Mouse (Mus musculus) neural tube, embryonic 11.5 days (tissue): ENCODE data around the gene Dnajc5g. TPM values are rescaled to one million over a fixed set of nuclear protein-coding genes. Genes with fewer than 3 reads are reported as not detected.
A peak's percentile ranks its signal among the peaks of the same experiment; 100 is the strongest.

Experiments used
- ATAC-seq: fragments of 200-750 bp; cut with Nextera tagmentation; 2 replicates; pipeline ENCODE4 v1.8.0; 2017; ENCODE audit warnings: moderate number of reproducible peaks, mild to moderate bottlenecking, moderate TSS enrichment, moderate library complexity; ENCODE audit not compliant: insufficient read depth, low FRiP score, low TSS enrichment
- DNase-seq: peaks from one replicate; pipeline ENCODE4 v3.0.0-alpha.2; 2015; ENCODE audit warnings: low spot score
- H3K27ac ChIP-seq: fragments of 300-500 bp; sonication (generic); 2 replicates; pipeline ENCODE4 v1.5.1; 2014; ENCODE audit warnings: low read depth, mild to moderate bottlenecking, low read length
- H3K27me3 ChIP-seq: fragments of 300-500 bp; sonication (generic); 2 replicates; pipeline ENCODE4 v1.6.1; 2014; ENCODE audit warnings: mild to moderate bottlenecking, low read length, mixed read lengths; ENCODE audit not compliant: control insufficient read depth, insufficient read depth
- H3K36me3 ChIP-seq: fragments of 300-500 bp; sonication (generic); 2 replicates; pipeline ENCODE4 v1.6.1; 2014; ENCODE audit warnings: mild to moderate bottlenecking, low read length, moderate library complexity, mixed read lengths; ENCODE audit not compliant: control insufficient read depth, insufficient read depth
- H3K4me1 ChIP-seq: fragments of 300-500 bp; sonication (generic); 2 replicates; pipeline ENCODE4 v1.6.1; 2014; ENCODE audit warnings: low read length, mixed read lengths; ENCODE audit not compliant: control insufficient read depth, insufficient read depth
- H3K4me2 ChIP-seq: fragments of 300-500 bp; sonication (generic); 2 replicates; pipeline ENCODE4 v1.6.1; 2014; ENCODE audit warnings: low read depth, mild to moderate bottlenecking, moderate library complexity
- H3K4me3 ChIP-seq: fragments of 300-500 bp; sonication (generic); 2 replicates; pipeline ENCODE4 v1.5.1; 2014; ENCODE audit warnings: low read depth, low read length
- H3K9ac ChIP-seq: fragments of 300-500 bp; sonication (generic); 2 replicates; pipeline ENCODE4 v1.6.1; 2014; ENCODE audit warnings: mild to moderate bottlenecking, low read length
- H3K9me3 ChIP-seq: fragments of 300-500 bp; sonication (generic); 2 replicates; pipeline ENCODE4 v1.6.1; 2016; ENCODE audit warnings: low read length; ENCODE audit not compliant: control insufficient read depth
- WGBS: fragments of 180-500 bp; shearing (Covaris S2); extraction: QIAGEN DNeasy Blood & Tissue Kit; methylation state at CpG from one replicate; pipeline ENCODE4 v1.1.7; 2014; 5-methylcytosine and 5-hydroxymethylcytosine counted together
- polyA plus RNA-seq: library from polyadenylated mRNA; unstranded; fragments of >200 nt; fragmentation: Nextera tagmentation; extraction: Ambion mirVana; gene quantifications from 2 replicates; pipeline ENCODE4 v1.2.1, GENCODE M21; 2014

The Dnajc5g gene
- polyA plus RNA-seq = not detected in 2 replicates

DNA sequence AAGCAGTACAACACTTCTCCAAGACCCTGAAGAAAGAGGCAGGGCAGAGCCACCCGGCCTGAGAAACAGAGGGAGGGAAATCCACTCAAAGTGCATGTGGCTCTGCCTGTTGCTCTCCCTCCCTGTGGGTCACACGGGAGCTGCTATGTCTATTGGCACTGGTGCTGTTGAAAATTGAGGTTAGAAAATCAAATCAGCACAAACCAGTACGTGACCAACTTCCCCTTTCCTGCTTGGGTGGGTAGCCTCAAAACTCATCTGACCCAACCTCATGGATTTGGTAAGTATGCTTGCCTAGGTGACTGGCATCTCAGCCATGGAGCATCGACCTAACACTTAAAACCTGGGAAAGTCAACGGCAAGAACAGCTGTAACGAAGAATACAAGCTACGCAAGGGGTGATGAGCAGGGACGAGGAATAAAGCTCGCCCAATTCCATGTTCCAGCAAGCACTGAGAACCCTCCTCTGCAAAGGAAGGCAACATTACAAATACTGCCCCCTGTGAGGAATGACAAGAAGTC lies at the start of gene Dnajc5g:
Gene Dnajc5g (plus strand): TSS at position 472 of the 522 bp plus-strand sequence.
- Histone ChIP-seq H3K9me3 (no peaks in the 10 kb centered on the region), H3K27me3 (no peaks in the 10 kb centered on the region), H3K36me3 (no peaks in the 10 kb centered on the region), H3K9ac (no peak within 1 kb of the TSS), H3K27ac (no peak within 1 kb of the TSS), H3K4me3 (no peak within 1 kb of the TSS), H3K4me1 (no peaks in the 10 kb centered on the region), H3K4me2 (no peak within 1 kb of the TSS)
- 86% methylated on average over 9 of the region's 9 CpGs for WGBS
- no peak for DNase-seq
- ATAC-seq = no peak

DNA sequence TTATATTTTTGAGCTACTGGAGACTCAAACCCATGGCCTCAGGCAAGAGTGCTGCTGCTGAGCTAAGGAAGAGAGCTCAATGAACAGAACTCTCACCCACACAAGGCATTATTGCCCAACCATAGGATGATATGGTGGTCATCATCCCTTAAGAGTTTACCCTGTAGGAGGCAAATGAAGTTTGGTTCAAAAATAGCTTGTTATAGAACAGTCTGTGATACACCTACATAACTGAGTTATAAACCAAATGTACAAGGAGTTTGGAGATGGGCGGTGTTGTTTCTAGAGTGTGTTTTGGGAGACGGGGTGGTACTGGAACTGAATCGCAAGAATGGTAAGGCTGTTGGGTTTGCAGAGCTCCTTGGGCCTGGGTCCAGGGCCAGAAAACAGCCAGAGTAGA lies 36.3 kb upstream of the Dnajc5g start:
- Histone ChIP-seq H3K4me3 (no peak overlapping the region), H3K4me2 (no peak overlapping the region), H3K27ac (no peak overlapping the region), H3K9me3 (no peaks in the 10 kb centered on the region), H3K9ac (no peak overlapping the region), H3K36me3 (peaks cover 50% of the 10 kb centered on the region), H3K4me1 (no peaks in the 10 kb centered on the region), H3K27me3 (no peaks in the 10 kb centered on the region)
- no peak for DNase-seq
- no peak for ATAC-seq
- 98% methylated on average over 3 of the region's 3 CpGs for WGBS

DNA sequence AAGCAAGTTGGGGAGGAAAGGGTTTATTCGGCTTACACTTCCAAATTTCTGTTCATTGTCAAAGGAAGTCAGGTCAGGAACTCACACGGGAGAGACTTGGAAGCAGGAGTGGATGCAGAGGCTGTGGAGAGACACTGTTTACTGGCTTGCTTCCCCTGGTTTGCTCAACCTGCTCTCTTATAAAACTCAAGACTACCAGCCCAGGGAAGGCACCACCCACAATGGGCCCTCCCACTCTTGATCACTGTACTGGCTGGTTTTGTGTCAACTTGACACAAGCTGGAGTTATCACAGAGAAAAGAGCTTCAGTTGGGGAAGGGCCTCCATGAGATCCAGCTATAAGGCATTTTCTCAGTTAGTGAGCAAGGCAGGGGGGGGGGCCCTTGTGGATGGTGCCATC lies 35.0 kb upstream of the Dnajc5g start:
- Histone ChIP-seq H3K27me3 (no peaks in the 10 kb centered on the region), H3K9me3 (no peaks in the 10 kb centered on the region), H3K4me2 (no peak overlapping the region), H3K27ac (no peak overlapping the region), H3K36me3 (peaks cover 57% of the 10 kb centered on the region), H3K9ac (no peak overlapping the region), H3K4me1 (no peaks in the 10 kb centered on the region), H3K4me3 (no peak overlapping the region)
- ATAC-seq (no peak), DNase-seq (no peak)
- WGBS = 90% methylated on average over 2 of the region's 2 CpGs

DNA sequence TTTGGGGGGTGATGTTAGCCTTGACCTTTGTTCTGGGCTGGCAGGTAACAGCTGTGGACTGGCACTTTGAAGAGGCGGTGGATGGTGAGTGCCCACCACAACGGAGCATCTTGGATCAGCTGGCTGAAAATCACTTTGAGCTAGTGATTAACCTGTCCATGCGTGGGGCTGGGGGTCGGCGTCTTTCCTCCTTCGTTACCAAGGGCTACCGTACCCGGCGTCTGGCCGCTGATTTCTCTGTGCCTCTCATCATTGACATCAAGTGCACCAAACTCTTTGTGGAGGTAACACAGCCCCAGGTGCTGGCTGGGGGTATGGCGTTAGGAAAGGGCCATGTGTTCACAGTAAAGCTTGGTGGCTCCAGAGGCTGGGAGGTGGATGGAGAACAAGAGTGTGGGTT lies 34.3 kb upstream of the Dnajc5g start:
- Histone ChIP-seq H3K36me3 (peaks cover 60% of the 10 kb centered on the region), H3K27ac (no peak overlapping the region), H3K4me3 (no peak overlapping the region), H3K4me2 (no peak overlapping the region), H3K4me1 (no peaks in the 10 kb centered on the region), H3K9ac (no peak overlapping the region), H3K9me3 (no peaks in the 10 kb centered on the region), H3K27me3 (no peaks in the 10 kb centered on the region)
- WGBS = 94% methylated on average over 11 of the region's 11 CpGs
- ATAC-seq = no peak
- no peak for DNase-seq

DNA sequence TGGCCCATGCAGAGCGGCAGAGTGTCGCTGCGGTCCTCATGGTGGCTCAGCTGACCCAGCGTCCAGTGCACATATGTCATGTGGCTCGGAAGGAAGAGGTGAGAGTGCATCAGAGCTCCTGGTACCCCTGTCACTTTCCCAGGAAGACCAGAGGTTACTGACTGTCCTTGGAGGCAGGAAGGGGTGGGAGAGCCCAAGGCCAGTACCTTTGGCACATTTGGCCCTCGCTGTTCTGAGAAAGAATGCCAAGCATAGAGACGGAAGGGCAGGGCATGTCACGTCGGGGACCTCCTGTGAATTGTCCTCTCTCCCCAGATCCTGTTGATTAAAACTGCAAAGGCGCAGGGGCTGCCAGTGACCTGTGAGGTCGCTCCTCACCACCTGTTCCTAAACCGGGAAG lies 32.9 kb upstream of the Dnajc5g start:
- Histone ChIP-seq H3K9me3 (no peaks in the 10 kb centered on the region), H3K36me3 (peaks cover 62% of the 10 kb centered on the region)
- 94% methylated on average over 12 of the region's 12 CpGs for WGBS

DNA sequence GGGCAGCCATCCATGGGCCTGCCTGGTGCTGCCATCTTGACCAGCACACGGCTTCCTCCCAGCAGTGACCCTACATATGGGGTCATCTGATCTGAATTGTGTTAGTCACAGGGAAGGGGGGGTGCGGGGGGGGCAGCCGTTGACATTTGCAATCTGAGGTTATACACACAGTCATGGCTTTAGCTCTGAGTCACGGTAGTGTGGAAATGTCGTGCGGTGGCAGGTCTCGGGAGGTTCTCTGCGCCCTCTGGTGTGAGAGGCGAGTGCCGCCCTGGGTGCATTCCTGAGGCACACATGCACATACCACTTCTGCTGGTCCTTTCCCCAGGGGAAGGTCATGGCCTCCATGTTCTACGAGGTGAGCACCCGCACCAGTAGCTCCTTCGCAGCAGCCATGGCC lies 29.7 kb upstream of the Dnajc5g start:
- ATAC-seq (no peak), DNase-seq (no peak)
- no peaks in the 10 kb centered on the region for H3K4me1 ChIP-seq
- H3K36me3 ChIP-seq = peaks cover 43% of the 10 kb centered on the region
- H3K4me3 ChIP-seq = no peak overlapping the region
- H3K9me3 ChIP-seq = no peaks in the 10 kb centered on the region
- H3K4me2 ChIP-seq = no peak overlapping the region
- no peak overlapping the region for H3K27ac ChIP-seq
- 89% methylated on average over 13 of the region's 13 CpGs for WGBS
- no peak overlapping the region for H3K9ac ChIP-seq
- H3K27me3 ChIP-seq = no peaks in the 10 kb centered on the region

More for the DNA sequence above, 32.9 kb upstream of the Dnajc5g start:
- H3K27me3 ChIP-seq = no peaks in the 10 kb centered on the region
- H3K27ac ChIP-seq = no peak overlapping the region
- no peak overlapping the region for H3K4me2 ChIP-seq
- H3K4me1 ChIP-seq = no peaks in the 10 kb centered on the region
- H3K4me3 ChIP-seq = no peak overlapping the region
- ATAC-seq (no peak), DNase-seq (no peak)
- no peak overlapping the region for H3K9ac ChIP-seq

DNA sequence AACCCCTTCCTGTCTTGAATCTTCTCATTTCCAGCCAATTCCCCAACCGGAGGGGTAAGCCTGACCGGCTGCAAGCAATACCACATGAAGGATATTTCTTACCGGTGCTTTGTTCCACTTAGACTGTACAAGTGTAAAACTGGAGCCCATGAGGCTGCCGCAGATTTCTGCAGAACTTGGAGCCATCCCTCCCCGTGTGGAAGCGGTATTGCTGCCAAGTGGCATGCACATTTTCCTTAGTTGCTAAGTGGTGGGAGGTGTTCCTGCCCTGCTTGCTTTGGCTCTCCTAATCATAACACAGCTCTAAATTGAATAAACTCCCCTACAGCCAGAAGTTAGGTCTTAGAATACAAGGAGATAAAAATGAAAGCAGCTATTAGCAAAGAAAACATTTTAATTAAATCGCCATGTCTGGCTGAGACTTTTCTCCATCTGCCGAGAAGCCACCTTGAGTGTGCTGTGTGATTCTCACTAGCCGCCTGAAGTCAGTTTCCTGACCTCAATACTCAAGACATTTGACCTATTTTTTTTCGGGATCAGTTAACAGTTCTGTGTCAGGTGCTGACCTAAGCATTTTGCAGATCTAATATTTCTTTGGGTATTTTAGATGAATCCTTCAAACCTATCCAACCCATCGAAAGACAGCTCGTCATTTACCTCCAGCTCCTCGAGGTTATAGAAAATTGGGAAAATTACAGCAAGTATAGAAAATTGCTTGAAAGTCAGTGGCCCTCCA lies 25.9 kb upstream of the Dnajc5g start:
- no peak overlapping the region for H3K4me2 ChIP-seq
- no peaks in the 10 kb centered on the region for H3K4me1 ChIP-seq
- peaks cover 19% of the 10 kb centered on the region for H3K36me3 ChIP-seq
- DNase-seq (no peak), ATAC-seq (no peak)
- no peaks in the 10 kb centered on the region for H3K9me3 ChIP-seq
- H3K4me3 ChIP-seq = no peak overlapping the region
- 88% methylated on average over 13 of the region's 13 CpGs for WGBS
- no peak overlapping the region for H3K9ac ChIP-seq
- H3K27ac ChIP-seq = no peak overlapping the region
- H3K27me3 ChIP-seq = no peaks in the 10 kb centered on the region

DNA sequence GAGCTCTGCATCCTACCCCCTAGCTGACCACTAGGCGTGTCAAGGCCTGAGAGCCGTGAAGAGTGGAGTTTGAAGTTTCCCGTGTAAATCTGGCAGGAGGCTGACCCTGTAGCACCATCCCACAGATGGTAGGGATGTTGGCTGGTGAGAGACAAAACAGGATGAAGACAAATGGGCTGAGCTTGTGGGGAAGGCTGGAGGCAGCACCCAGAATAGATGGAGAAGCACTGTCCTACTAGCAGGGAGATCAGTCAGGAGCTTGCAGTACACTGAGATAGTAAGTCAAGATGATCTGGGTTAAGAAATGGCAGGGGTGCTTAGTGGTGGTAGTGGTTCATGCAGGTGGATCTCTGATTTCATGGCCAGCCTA lies 25.3 kb upstream of the Dnajc5g start:
- ATAC-seq (no peak), DNase-seq (no peak)
- 64% methylated on average over 3 of the region's 3 CpGs for WGBS
- Histone ChIP-seq H3K9me3 (no peaks in the 10 kb centered on the region), H3K4me3 (no peak overlapping the region), H3K27ac (no peak overlapping the region), H3K4me2 (no peak overlapping the region), H3K4me1 (no peaks in the 10 kb centered on the region), H3K27me3 (no peaks in the 10 kb centered on the region), H3K9ac (no peak overlapping the region), H3K36me3 (peaks cover 15% of the 10 kb centered on the region)

DNA sequence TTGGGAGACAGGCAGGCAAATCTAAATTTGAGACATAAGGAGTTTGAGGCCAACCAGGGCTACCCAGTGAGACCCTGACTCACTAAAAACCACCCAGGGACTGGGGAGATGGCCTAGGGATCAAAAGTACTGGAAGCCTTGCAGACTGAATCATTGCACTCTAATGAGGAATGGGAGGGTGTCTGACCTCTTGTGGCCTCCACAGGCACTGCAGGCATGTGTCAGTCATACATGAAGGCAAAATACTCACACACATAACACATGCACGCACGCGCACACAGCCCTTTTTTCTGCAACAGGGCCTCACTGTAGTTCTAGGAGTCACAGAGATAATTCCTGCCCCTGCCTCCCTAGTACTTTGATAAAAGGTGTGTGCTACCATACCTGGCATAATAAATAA lies 24.7 kb upstream of the Dnajc5g start:
- DNase-seq (peak; percentile 44), ATAC-seq (no peak)
- Histone ChIP-seq H3K27ac (no peak overlapping the region), H3K4me2 (no peak overlapping the region), H3K36me3 (peaks cover 9% of the 10 kb centered on the region), H3K4me1 (no peaks in the 10 kb centered on the region), H3K9ac (no peak overlapping the region), H3K4me3 (no peak overlapping the region), H3K9me3 (no peaks in the 10 kb centered on the region), H3K27me3 (no peaks in the 10 kb centered on the region)
- WGBS = 68% methylated on average over 3 of the region's 3 CpGs
